Mouse (Mus musculus): ENCODE measurements around the gene Tsr3.

DNA sequence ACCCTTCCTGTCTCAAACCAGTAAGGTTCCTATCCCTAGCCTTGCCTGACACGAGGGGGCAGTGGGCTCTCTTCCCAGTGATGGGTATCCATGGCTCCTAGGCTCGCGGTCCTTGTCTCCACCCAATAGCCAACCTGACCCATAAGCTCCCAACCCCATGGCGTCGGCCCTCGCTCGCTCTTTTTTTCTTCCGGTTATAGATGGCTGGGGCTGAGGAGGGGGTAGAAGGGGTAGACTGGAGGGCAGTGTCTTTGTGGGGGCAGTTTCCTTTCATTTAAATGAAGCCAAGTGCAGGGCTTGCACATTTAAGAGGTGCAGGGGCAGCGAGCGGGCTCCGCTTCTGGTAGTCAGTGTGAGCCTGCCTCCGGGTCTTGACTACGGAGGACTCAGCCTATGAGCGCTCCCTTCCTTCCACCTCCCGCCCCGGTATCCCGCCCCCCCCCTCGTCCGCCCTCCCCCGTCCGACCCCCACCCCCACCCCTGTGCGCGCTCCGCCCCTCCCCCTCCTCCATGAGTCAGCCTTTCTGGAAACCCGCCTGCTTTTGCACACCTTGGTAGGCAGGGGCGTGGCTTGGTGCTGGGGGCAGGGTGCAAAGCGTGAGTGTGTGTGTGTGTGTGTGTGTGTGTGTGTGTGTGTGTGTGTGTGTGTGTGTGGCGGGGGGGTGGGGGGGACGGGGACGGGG is 18.0 kb upstream of the Tsr3 start:
- TF ChIP-seq CTCF (conservative IDR thresholded peaks at IDR 0.05 in 1 of 2, IDR thresholded peaks at IDR 0.05 in 1 of 2; ENCODE audit: low read depth in 2 of 2, low read length in 2 of 2) (no peak), IRF4 (IDR thresholded peaks at IDR 0.05; ENCODE audit: low read depth, low read length) (no peak), USF1 (IDR thresholded peaks at IDR 0.05; ENCODE audit: low read depth, low read length) (no peak), ELF1 (IDR thresholded peaks at IDR 0.05; ENCODE audit: low read depth, low read length) (no peak; the same call in 1 of the 2 replicates), UBTF (IDR thresholded peaks at IDR 0.05; ENCODE audit: low read depth, low read length) (no peak), MAFK (IDR thresholded peaks at IDR 0.05; ENCODE audit: insufficient replicate concordance, low read length) (peak; percentile 59; the same call in 1 of the 2 replicates), KAT2A (IDR thresholded peaks at IDR 0.05; ENCODE audit: insufficient replicate concordance, low read length) (no peak)

All from CH12.LX (cell line).